Mouse (Mus musculus) thymus, adult 2 months (tissue): ENCODE results near the gene Nt5c2. TPM values are rescaled to one million over a fixed set of nuclear protein-coding genes. Genes with fewer than 3 reads are reported as not detected.

Experiments
- DNase-seq: peaks from one replicate; pipeline ENCODE4 v3.0.0; 2021
- H3K27ac ChIP-seq: fragments of 200-500 bp; 2 replicates; pipeline ENCODE4 v1.5.1; 2012; ENCODE audit warnings: low read length, control low read depth; ENCODE audit not compliant: control insufficient read depth, insufficient read depth
- H3K27me3 ChIP-seq: fragments of 200-500 bp; 2 replicates; pipeline ENCODE4 v1.6.1; 2012; ENCODE audit warnings: mild to moderate bottlenecking, low read length, moderate library complexity, mixed read lengths; ENCODE audit not compliant: control insufficient read depth, insufficient read depth
- H3K36me3 ChIP-seq: fragments of 200-500 bp; 2 replicates; pipeline ENCODE4 v1.6.1; 2012; ENCODE audit warnings: mild to moderate bottlenecking, low read length, moderate library complexity; ENCODE audit not compliant: control insufficient read depth, insufficient read depth
- H3K4me1 ChIP-seq: fragments of 200-500 bp; replicated peaks from 2 replicates; pipeline ENCODE4 v1.6.1; 2012; ENCODE audit warnings: low read length; ENCODE audit not compliant: control insufficient read depth, insufficient read depth
- H3K4me3 ChIP-seq: fragments of 200-500 bp; 2 replicates; pipeline ENCODE4 v1.5.1; 2012; ENCODE audit warnings: mild to moderate bottlenecking, low read length, control low read depth, moderate library complexity; ENCODE audit not compliant: control insufficient read depth, insufficient read depth
- CTCF ChIP-seq: fragments of 200-500 bp; IDR thresholded peaks from 2 replicates; pipeline ENCODE4 v1.5.1; 2012; ENCODE audit warnings: mild to moderate bottlenecking, control low read depth, low read length, moderate library complexity, borderline replicate concordance; ENCODE audit not compliant: control insufficient read depth, poor library complexity, insufficient read depth; ENCODE audit errors: extremely low read depth
- POLR2A ChIP-seq: fragments of 200-500 bp; IDR thresholded peaks from 2 replicates; pipeline ENCODE4 v1.6.1; 2012; ENCODE audit warnings: mild to moderate bottlenecking, low read length, control low read depth, moderate library complexity; ENCODE audit not compliant: control insufficient read depth, poor library complexity, insufficient read depth; ENCODE audit errors: extremely low read depth
- WGBS: fragments of 180-500 bp; shearing (Covaris S2); methylation state at CpG from one replicate; pipeline ENCODE4 v1.1.7; 2018; 5-methylcytosine and 5-hydroxymethylcytosine counted together
- polyA plus RNA-seq: library from polyadenylated mRNA; depleted of rRNA; stranded (reverse); fragments of >200 nt; gene quantifications from 2 replicates; pipeline ENCODE4 v1.2.3, GENCODE M21; 2012

Nt5c2 gene
- polyA plus RNA-seq, 1 experiment = 32.8 TPM

GRCm38 (mm10) chr19:46857277-46857989, 157.5 kb downstream of the Nt5c2 start:
- DNase-seq = no peak
- no peak overlapping the region for H3K27ac ChIP-seq
- WGBS = 37% methylated on average over 9 of the region's 9 CpGs

GRCm38 (mm10) chr19:46856780-46857179, 158.2 kb downstream of the Nt5c2 start:
- no peak overlapping the region for H3K27ac ChIP-seq
- TF ChIP-seq POLR2A (0 out of 2 replicates have a peak, but pooled peaks have one; percentile 11), CTCF (no peak)
- H3K36me3 ChIP-seq = no peaks in the 10 kb centered on the region
- no peak for DNase-seq
- 14% methylated on average over 10 of the region's 10 CpGs for WGBS
- H3K27me3 ChIP-seq = no peaks in the 10 kb centered on the region
- peaks cover 17% of the 10 kb centered on the region for H3K4me1 ChIP-seq
- no peak overlapping the region for H3K4me3 ChIP-seq

More at GRCm38 (mm10) chr19:46857277-46857989, 157.5 kb downstream of the Nt5c2 start:
- no peaks in the 10 kb centered on the region for H3K27me3 ChIP-seq
- no peak overlapping the region for H3K4me3 ChIP-seq
- TF ChIP-seq CTCF (no peak), POLR2A (no peak)
- no peaks in the 10 kb centered on the region for H3K36me3 ChIP-seq
- H3K4me1 ChIP-seq = peaks cover 17% of the 10 kb centered on the region

- DNase-seq = no peak
- WGBS = 64% methylated on average over 6 of the region's 6 CpGs
- no peak for TF ChIP-seq CTCF
- no peak for TF ChIP-seq POLR2A
- no peaks in the 10 kb centered on the region for H3K36me3 ChIP-seq
- no peak overlapping the region for H3K27ac ChIP-seq
- H3K27me3 ChIP-seq = no peaks in the 10 kb centered on the region
- H3K4me1 ChIP-seq = peaks cover 17% of the 10 kb centered on the region
- no peak overlapping the region for H3K4me3 ChIP-seq
Observed at GRCm38 (mm10) chr19:46856232-46856631, 158.7 kb downstream of the Nt5c2 start.

GRCm38 (mm10) chr19:46849443-46849997, 165.4 kb downstream of the Nt5c2 start:
- WGBS = 93% methylated on average over 9 of the region's 9 CpGs
- DNase-seq = no peak
- no peaks in the 10 kb centered on the region for H3K4me1 ChIP-seq
- TF ChIP-seq CTCF (no peak), POLR2A (no peak)
- H3K27me3 ChIP-seq = no peaks in the 10 kb centered on the region
- no peak overlapping the region for H3K27ac ChIP-seq
- no peaks in the 10 kb centered on the region for H3K36me3 ChIP-seq
- H3K4me3 ChIP-seq = no peak overlapping the region

- DNase-seq = no peak
- no peak overlapping the region for H3K27ac ChIP-seq
- no peaks in the 10 kb centered on the region for H3K4me1 ChIP-seq
- 97% methylated on average over 14 of the region's 14 CpGs for WGBS
- no peak overlapping the region for H3K4me3 ChIP-seq
- no peaks in the 10 kb centered on the region for H3K36me3 ChIP-seq
- H3K27me3 ChIP-seq = no peaks in the 10 kb centered on the region
- TF ChIP-seq CTCF (no peak), POLR2A (no peak)
Observed at GRCm38 (mm10) chr19:46848381-46849268, 166.3 kb downstream of the Nt5c2 start.

DNA sequence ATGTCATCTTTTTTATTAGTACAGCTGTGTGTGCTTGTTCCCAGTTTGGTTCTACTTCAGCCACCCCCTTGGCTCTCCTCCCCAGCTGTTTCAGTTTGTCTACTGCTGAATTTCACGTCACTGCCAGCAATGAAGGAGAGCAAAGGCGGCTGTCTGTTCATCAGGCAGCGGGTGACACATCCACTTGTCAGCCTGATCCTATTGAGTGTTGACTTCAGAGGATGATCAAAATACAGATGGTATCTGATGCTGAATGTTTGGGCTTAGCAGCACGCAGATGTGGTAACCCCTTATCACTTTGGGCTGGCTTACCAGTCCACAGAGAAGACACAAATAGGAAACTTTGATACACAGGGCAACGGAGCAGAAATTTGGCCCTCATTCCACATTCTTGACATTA, 168.5 kb downstream of the Nt5c2 start:
- TF ChIP-seq CTCF = no peak
- no peak for TF ChIP-seq POLR2A
- H3K4me3 ChIP-seq = no peak overlapping the region
- no peaks in the 10 kb centered on the region for H3K27me3 ChIP-seq
- H3K27ac ChIP-seq = no peak overlapping the region
- no peak for DNase-seq
- H3K4me1 ChIP-seq = no peaks in the 10 kb centered on the region
- H3K36me3 ChIP-seq = no peaks in the 10 kb centered on the region
- WGBS = 76% methylated on average over 5 of the region's 5 CpGs
